Mouse (Mus musculus) inflammation-experienced regulatory T-cells, adult 6 months (primary cell): ENCODE data around the gene Rfx4. TPM values are rescaled to one million over a fixed set of nuclear protein-coding genes. Genes with fewer than 3 reads are reported as not detected.

Experiments
- ATAC-seq: one replicate; pipeline ENCODE4 v1.8.0; 2017
- polyA plus RNA-seq, 3 experiments: library from polyadenylated mRNA; unstranded; fragments of 100-300 nt; shearing (Covaris generic); gene quantifications; one replicate each; pipeline ENCODE4 v1.2.1; 2017

The Rfx4 gene
- polyA plus RNA-seq, 3 experiments from 2014 or later, result 0.18 TPM; not detected in 2

- ATAC-seq, result no peak
Observed at GRCm38 (mm10) chr10:84871921-84872320, 116.1 kb downstream of the Rfx4 start.

GRCm38 (mm10) chr10:84879823-84880571, 124.1 kb downstream of the Rfx4 start:
- ATAC-seq, result no peak

GRCm38 (mm10) chr10:84882528-84882927, 126.7 kb downstream of the Rfx4 start:
- ATAC-seq, result peak; percentile 80

GRCm38 (mm10) chr10:84885341-84885884, 129.6 kb downstream of the Rfx4 start:
- ATAC-seq, result no peak

- ATAC-seq, result no peak
Observed at GRCm38 (mm10) chr10:84886221-84886627, 130.4 kb downstream of the Rfx4 start.

- no peak for ATAC-seq
Observed at GRCm38 (mm10) chr10:84886785-84887184, 130.9 kb downstream of the Rfx4 start.

- no peak for ATAC-seq
Observed at GRCm38 (mm10) chr10:84889096-84889846, 133.4 kb downstream of the Rfx4 start.

GRCm38 (mm10) chr10:84895810-84896358, 140.0 kb downstream of the Rfx4 start:
- ATAC-seq, result peak; percentile 53

GRCm38 (mm10) chr10:84896941-84897930, 141.4 kb downstream of the Rfx4 start:
- ATAC-seq, result peak; percentile 39

GRCm38 (mm10) chr10:84898144-84898979, 142.5 kb downstream of the Rfx4 start:
- no peak for ATAC-seq

GRCm38 (mm10) chr10:84901676-84902075, 145.8 kb downstream of the Rfx4 start:
- no peak for ATAC-seq

GRCm38 (mm10) chr10:84902213-84902612, 146.4 kb downstream of the Rfx4 start:
- no peak for ATAC-seq

- no peak for ATAC-seq
Observed at GRCm38 (mm10) chr10:84903307-84903706, 147.4 kb downstream of the Rfx4 start.

- peak; percentile 76 for ATAC-seq
Observed at GRCm38 (mm10) chr10:84903742-84904141, 147.9 kb downstream of the Rfx4 start.

GRCm38 (mm10) chr10:84906895-84907294, 151.0 kb downstream of the Rfx4 start:
- no peak for ATAC-seq

GRCm38 (mm10) chr10:84908006-84908405, 152.1 kb downstream of the Rfx4 start:
- no peak for ATAC-seq

GRCm38 (mm10) chr10:84908471-84908870, 152.6 kb downstream of the Rfx4 start:
- ATAC-seq, result no peak

- no peak for ATAC-seq
Observed at GRCm38 (mm10) chr10:84909021-84909801, 153.3 kb downstream of the Rfx4 start.

GRCm38 (mm10) chr10:84910194-84910593, 154.3 kb downstream of the Rfx4 start:
- ATAC-seq, result no peak

- no peak for ATAC-seq
Observed at GRCm38 (mm10) chr10:84910758-84911384, 155.0 kb downstream of the Rfx4 start.
